Mouse (Mus musculus): Measurements from ENCODE around the gene Wbp1l.
A peak's percentile ranks its signal among the peaks of the same experiment; 100 is the strongest.

The Wbp1l gene

DNA sequence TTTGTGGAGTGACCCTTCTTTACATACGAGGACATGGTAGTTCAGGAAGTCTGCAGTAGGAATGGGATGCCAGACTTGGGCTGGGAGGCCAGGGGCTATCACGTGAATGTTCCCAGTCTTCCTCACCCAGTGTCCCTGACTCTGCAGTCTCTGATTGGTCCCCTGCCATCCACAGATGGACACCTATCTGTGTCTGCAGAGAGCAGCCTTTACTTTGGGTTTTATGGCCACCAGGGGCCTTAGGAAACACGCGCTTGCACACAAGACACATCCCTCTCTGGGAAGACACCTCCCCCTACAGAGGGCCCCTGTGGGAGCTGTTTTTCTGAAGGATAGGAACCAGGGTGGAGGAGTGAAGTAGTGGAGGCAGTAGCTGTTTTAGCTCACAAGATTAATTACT is 62.6 kb downstream of the Wbp1l start:
- no peak for DNase-seq

DNA sequence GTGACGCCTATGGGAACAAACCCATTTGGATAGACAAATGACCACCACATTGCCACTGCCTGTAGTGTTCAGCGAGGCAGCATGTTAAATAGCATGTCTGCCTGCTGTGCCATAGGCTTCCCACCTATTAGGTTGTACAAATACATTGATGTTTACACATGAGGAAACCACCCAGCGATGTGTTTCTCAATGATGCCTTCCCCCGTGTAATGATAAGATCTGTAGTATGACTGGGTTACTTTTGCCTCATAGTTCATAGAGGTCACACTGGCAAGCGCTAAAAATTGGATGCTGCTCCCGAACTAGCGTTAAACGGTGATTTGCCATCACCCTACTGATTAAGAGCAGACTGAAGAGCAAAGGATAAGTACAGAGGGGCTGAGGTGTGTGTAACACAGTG is 63.3 kb downstream of the Wbp1l start:
- no peak for DNase-seq

DNA sequence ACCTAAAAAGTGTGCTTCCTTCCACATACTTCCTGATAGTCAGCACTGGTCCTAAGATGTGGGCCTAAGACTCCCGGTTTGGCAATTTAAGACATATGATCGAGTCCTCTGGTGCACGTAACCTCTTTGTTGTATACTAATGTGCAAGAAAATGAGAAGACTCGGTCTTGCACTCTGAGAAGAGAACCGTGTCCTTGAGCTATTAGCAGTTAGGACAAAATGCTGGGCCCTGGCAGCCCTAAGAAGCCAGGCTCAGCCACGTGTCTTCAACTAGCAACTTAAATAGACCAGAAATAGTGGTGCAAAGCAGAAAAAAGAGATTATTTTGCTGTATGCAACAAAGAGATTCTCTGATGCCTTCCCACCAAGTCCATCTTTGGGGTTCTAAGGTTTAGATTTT is 63.9 kb downstream of the Wbp1l start:
- DNase-seq = no peak

DNA sequence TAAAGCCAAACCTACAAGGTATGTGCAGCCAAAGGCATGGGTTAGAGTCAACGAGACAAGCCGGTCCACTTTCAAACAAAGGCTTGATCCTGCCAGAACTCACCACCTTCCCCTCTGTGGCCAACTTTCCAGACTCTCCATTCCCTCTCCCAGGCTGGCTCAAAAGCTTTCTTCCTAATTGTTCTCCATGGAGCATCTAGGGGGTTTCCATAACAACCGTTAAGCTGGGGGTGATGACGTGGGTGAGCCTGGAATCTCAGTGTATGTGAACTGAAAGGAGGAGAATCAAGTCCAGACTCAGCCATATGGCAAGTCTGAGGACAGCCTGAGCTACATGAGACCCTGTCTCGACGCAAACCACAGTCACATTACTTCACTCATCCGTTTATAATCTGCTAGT is 66.6 kb downstream of the Wbp1l start:
- DNase-seq = no peak

DNA sequence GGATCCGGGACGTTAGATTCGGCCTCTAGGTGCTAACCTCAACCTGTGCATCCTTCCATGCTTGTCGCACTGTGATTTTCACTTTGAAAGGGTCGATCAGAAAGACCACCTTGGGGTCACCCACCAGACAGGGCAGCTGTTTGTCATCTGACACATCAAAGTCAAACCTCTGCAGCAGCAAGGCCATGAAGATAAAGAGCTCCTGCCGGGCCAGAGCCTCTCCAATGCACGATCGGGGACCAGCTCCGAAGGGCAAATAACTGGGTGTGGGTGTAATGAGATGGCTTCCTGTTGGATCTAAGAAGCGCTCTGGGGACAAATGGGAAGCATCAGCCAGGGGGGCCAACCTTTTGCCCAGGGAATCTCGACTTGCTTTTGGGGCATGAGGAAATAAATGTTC is 68.4 kb downstream of the Wbp1l start:
- no peak for DNase-seq

DNA sequence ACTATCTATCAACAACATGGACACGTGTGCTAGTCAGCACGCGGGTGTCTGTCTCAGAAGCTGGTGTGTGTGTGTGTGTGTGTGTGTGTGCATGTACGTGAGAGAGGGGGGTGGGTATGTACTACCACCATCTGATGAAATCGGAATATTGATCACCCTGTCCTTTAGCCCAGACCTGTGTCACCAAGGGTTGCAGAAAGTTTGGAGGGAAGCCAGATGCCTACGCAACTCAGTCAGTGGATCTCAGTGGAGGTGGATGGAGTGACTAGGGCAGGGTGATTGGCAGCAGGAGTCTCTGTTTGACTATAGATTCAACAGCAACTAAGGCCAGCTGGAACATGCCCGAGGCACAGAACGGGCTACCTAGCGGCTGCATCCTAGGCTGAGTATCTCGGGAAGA is 69.4 kb downstream of the Wbp1l start:
- DNase-seq = no peak

DNA sequence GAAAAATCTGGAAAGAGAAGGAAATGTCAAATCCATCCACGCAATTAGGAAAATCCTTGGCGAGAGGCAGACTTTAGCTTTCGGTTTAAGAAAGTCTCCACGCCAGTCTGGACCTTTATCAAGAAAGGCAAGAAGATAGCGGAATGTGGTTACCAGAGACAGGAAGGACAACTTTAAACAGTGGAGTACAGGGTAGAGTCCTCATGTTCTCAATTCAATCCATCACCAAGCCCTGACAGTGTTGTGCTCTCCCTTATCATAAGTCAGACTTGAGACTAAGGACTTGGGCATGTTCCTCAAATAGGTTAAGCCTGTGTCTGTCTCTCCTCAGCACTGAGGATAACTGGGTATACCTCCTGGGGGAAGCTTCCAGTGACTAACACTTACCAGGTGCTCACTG is 70.9 kb downstream of the Wbp1l start:
- DNase-seq = no peak

DNA sequence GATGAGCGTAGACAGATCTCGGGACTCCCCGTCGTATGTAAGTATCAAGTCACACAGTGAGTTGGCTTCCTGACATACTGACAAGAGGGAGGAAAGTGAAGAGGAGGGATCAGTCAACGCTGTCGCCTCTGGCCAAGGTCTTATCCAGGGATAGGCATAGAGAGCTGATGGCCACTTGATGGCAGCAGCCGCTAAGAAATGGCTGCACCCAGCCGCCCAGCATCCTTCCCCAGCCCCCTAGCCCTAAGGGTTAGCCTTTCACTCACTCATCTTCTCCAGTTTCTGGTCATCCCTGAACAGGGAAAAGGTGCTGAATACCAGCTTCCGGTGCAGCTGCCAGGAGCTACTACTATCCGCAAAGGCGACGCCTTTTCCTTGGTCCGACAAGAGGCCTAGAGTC is 71.8 kb downstream of the Wbp1l start:
- peak; percentile 66 to 81 for DNase-seq

DNA sequence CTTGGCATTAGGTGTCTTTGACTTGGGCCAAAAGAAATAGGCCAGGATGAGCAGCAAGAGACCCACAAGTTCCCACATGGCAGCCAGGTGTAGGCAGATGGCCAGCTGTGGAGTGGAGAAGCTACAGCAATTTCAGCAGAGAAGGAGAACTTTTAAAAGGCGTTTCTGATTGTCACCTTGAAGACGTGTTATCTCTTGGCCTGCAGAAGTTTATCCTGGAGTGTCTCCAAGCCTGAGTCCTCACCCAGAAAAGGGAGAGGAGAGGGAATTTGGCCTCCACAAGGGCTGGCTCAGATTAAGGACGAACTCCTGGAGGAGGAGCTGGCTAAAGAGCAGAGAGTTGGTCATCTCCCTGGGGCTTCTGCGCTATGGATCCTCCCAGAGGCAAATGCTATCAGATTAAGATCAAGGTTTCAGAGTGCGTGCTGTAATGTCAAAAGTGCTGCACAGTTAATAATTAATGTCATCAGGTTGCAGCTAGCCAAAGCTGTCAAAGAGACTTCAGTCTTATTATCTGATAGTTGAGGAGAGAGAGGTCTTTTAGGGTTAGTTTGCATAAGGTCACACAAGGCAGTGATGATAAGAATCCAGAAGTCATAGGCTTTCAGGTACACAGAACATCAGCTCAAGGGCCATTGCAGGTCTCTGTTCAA is 74.0 kb downstream of the Wbp1l start, which contains the start of gene Cyp17a1:
Cyp17a1 (minus strand) TSS at position 407 of the 653 bp plus-strand sequence.
- no peak for DNase-seq

DNA sequence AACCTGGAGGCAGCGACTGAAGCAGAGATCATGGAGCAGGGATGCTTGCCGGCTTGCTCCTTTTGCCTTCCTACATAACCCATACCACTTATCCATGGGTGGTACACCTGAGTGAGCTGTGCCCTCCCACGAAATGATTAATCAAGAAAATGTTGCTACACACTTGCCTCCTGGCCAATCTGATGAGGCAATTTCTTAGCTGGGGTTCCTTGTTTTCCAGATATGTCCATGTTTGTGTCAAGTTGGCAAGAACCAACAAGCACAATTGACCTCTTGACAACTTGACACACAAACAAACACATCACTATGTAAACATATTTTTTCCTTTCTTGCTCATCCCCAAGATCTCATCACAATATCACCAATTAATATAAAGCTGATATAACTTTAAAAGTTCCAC is 76.8 kb downstream of the Wbp1l start:
- DNase-seq = no peak

DNA sequence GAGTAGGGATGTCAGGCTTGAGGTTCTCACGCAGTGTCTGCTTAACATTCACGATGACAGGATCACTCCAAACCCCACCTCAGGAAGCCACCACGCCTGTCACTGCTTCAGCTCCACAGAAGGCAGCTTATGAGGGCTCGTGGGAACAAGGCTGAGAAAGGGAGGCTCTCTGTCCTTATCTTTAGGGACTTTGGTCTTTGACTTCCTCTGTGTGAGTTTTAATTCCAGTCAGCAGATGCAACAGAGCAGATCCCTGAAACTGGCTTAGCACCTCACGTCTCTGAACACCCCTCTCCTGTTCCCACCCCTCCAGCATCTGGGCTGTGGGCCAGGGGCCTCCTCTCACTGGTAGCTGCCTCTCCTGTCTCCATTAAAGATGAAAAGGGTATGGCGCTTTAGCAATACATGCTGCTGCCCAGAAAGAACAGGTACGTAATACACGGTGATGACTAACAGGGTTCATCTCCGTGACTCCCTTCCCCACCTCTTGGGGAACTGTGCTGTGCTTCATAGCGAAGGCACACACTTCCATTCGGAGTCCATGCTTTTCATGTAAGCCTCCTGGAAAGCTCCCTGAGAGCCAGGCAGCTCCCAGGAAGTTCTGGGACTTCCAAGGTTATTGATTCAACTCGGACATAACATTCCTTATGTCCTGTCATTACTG is 81.0 kb downstream of the Wbp1l start:
- no peak for DNase-seq

DNA sequence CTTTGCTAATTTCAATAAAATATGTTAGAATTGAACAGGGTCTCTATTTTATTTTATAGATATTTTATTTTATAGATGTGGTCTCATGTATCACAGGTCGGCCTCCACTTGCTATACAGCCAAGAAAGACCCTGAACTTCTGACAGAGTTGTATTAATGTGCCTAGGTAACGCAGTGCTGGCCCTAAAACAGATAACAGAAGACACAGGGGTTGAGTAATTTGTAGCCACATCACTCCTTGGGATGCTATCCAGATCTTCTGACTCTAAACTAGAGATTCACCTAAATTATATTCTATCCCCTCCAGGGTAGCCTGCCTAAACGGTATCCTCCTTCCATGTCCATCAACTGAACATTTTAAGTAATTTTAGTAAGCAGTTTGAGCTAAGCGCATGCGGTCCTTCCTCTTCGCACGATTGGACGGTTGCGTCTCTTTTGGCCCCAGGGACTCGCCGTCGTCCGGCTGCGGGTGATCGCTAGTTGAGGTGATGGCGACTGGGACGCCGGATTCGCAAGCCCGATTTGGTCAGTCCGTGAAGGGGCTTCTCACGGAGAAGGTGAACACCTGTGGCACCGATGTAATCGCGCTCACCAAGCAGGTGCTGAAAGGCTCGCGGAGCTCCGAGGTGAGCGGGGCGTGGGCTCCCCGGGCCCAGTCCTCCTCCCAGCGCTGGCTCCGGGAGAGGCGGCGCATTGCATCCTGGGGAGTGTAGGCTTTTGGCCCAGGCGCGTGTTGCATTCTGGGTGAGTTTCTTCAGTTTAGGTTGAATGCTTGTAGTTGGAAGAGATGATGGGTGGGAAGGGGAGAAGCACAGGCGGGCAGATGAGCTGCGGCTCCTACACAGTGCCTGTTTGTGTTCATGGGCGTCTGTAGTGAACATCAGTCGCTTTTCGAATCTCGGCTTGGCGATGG is 90.8 kb downstream of the Wbp1l start, which contains the start of gene Borcs7:
Borcs7 (plus strand) TSS at position 447 of the 913 bp plus-strand sequence.
- peak; percentile 96 to 98 for DNase-seq

DNA sequence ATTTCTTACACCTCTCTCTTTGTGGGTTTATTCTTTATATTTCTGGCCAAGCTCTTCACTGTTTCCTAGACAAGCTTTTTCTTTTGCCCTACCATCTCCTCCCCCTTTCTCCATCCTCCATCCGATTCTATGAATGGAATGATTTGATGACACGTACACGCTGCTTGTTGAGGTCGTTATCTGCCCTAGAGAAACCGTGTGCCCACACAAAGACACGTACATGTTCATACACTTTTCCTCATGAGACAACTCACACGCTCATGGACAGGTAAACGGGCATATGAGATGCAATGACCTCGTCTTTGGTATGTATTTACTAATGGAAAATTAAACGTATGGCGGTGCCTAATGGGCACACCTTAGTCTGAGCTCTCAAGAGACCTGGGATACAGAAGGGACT is 91.5 kb downstream of the Wbp1l start:
- no peak for DNase-seq

DNA sequence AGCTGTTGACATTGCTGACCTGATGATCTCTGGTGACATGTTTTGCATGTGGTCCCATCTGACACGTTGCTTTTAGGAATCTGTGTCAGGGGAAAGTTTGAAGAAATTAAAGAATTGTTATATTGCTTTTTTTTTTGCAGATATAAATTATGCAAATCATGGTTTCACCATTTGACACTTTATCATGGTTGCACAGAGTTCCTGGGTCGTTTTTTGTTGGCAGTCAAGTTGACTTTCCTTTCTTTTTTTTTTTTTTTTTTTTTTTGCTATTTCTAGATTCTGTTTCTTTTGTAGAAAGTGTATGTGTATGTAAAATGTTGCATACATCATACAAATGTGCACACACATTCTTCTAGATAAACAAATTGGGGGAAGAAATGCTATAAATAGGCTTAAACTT is 92.2 kb downstream of the Wbp1l start:
- no peak for DNase-seq

DNA sequence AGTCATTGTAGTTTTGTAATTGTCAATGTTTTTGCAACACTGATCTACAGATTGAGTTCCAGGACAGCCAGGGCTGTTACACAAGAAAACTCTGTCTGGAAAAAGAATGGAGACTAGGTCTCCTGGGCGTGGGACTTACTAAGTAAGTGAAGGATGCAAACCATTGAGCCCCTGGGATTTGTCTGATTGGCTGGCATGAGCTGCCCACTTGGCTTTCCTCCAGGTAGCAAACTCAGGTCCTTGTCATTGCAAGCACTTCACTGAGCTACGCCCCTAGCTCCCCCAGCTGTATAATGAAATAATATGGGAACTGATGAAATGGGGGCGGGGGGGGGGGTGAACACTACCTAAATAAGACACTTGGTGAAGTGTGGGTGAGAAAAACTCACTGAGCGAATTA is 94.3 kb downstream of the Wbp1l start:
- DNase-seq = no peak

DNA sequence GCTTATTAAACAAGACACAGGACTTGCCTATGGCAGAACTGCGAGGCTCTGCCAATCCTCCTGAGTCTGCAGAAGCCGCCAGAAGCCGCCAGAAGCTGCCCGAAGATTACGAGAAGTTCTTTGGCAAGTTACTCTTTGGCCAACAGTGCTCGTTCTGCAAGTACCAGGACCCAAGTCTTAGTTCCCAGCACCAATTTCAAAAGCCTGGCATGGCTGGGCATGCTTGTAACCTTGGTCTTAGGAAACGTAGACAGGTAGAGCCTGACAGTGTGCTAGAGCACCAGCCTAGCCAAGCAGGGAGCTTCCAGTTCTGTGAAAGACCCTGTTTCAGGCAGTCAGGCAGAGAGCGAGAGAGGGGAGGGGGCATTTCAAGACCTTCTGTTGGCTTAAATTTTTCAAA is 97.6 kb downstream of the Wbp1l start:
- no peak for DNase-seq

DNA sequence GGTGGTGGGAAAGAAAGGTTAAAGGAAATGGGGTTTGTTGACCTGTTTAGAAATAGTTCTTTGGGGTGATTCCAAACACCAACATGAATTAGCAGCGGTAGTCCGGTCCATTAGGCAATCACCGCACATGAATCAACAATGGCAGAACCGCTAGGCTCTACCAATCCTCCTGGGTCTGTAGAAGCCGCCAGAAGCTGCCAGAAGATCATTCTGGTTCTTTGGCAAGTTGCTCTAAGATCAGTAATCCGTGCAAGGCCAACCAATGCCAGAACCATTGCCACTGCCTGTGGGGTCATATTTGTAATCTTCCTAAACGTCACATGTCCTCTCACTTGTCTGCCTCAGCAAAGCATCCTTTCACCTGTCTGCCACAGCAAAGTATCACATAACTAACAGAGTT is 98.1 kb downstream of the Wbp1l start:
- no peak for DNase-seq

DNA sequence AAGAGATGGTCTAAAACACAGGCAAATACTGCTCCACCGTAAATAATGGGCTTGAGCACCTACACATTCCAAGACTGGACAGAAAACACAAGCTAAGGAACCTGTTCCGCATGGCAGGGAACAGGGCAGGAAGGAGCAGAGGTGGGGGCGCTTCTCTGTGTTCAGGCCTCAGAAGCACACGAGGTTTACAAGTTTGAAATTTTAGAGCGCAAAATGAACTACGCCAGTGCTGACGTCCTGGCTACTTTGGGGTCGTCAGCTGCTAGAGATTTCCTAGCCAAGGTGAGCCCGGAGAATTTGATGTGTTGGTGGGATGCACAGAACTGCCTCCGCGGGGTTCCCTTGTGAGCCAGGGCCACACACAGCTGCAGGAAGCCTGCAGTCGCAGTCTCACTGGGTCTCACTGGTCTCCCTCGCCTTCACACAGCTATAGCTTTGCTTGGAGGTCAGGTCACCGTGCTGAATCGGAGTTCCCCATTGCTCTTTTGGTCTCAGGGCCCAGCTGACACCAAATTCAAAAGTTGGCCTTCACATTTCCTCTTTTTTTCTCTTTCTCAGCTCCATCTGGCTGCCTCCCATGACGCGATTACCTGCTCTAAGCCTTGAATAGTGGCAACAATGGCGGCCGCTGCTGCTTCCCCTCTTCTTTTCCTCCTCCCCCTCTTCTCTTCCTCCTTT is 99.1 kb downstream of the Wbp1l start:
- no peak for DNase-seq

DNA sequence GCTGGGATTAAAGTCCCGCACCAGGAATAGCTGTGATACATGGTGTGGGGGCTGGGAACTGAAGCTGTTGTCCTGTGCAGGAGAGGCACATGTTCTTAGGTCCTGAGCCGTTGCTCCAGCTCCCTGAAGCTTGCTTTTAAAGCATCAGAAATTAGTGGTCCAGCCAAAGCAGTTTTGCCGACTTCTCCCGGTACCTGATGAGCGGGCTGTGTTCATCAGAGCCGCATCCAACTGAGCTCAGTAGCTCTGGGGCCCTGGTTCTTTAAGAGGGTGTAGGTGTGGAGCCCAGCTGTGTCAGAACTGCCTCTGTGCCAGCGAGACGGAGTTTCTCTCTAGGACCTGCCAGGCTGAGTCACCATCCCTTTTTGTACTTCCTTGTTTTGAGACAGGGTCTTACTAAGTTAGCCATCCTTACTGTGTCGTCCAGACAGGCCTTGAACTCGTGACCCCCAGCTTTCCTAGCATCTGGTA is 100.2 kb downstream of the Wbp1l start:
- DNase-seq = no peak

DNA sequence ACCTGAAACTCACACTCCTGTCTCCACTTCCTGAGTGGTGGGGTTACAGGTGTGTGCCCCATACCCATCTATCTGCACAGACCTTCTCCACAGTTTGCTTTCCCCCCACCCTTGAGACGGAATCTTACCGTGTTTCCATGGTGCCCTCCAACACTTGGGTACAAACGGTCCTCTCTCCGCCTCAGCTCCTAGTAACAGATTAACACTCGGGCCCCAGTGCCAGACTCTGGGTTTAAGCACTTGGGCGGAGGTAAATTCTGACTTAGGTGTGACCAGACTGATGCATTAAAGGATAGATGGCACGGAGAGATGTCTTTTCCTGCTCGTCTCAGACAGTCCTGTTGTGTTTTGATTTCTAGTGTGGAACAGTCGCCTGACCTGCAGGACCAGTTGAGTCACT is 102.3 kb downstream of the Wbp1l start:
- no peak for DNase-seq

DNA sequence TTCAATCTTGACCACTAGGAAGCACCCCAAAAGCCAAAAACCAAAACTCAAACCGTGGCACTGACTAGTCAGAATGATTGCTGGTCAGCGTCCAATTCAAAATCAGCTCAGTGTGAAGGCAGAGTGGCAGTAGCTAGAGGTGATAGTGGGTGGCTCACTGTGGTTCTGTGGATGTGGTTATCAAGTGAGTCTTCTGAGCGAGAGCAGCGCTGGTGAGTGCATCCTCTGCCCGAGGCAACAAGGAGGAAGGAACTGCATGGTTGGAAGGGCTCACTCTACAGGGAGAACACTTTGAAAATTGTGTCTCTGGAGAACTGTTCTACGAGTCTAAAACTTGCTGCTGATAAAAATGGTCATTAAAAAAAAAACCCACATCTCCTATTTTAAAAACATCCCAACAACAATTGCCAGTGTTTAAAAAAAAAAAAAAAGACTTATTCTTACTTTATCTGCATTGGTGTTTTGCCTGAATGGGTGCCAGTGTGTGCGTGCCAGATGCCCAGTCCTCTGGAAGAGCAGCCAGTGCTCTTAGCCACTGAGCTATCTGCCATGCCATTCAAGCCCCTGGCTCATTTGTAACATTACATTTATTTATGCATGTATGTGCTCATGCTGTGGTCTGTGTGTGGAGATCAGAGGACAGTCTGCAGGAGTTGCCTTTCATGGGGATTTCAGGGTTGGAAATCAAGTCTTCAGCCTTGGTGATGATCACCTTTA is 107.1 kb downstream of the Wbp1l start:
- DNase-seq = no peak
